Mouse (Mus musculus): ENCODE measurements around the gene Ddias.

GRCm38 (mm10) chr7:92890211-92890610, 16.2 kb upstream of the Ddias start:
- TF ChIP-seq POLR2A (IDR thresholded peaks at IDR 0.05; ENCODE audit: control insufficient read depth, low read depth, low read length) (no peak), CTCF (IDR thresholded peaks at IDR 0.05; ENCODE audit: control insufficient read depth, insufficient read depth, insufficient replicate concordance, low read depth, low read length) (no peak)
